Mouse (Mus musculus) ES-E14 (cell line): ENCODE data around the gene Aadacl3.

Source experiments
- CHD2 ChIP-seq: IDR thresholded peaks from 2 replicates; pipeline ENCODE4 v1.6.1; 2014; ENCODE audit warnings: mild to moderate bottlenecking, low read depth, low read length, inconsistent platforms
- HCFC1 ChIP-seq: IDR thresholded peaks from 2 replicates; pipeline ENCODE4 v1.6.1; 2012; ENCODE audit warnings: low read length, inconsistent platforms, borderline replicate concordance; ENCODE audit not compliant: insufficient read depth
- MAFK ChIP-seq: IDR thresholded peaks from 2 replicates; pipeline ENCODE4 v1.6.1; 2014; ENCODE audit warnings: mild to moderate bottlenecking, low read depth, low read length, inconsistent platforms; ENCODE audit not compliant: insufficient read depth
- ZC3H11A ChIP-seq: IDR thresholded peaks from 2 replicates; pipeline ENCODE4 v1.6.1; 2012; ENCODE audit warnings: low read depth, mild to moderate bottlenecking, inconsistent platforms, low read length, borderline replicate concordance
- ZNF384 ChIP-seq: IDR thresholded peaks from 2 replicates; pipeline ENCODE4 v1.6.1; 2012; ENCODE audit warnings: low read depth, low read length, inconsistent platforms

DNA sequence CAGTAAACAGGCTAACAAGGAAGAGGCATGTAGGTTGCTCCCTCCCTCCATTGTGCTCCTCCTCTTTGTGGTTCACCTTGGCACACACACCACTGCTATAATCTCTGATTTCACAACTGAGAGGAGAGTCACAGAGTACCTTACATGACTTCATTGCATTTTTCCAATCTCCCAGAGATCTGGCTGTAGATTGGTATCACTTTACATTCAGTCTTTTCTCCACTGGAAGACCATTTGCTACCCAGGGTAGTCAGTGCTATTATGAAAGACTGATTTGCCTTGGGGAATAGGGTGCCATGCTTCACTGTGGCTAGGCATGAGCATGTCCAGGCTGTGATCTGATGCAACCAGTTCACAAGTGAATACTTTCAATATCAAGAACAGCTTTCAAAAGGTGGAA is 29.8 kb upstream of the Aadacl3 start:
- TF ChIP-seq HCFC1: no peak
- TF ChIP-seq ZC3H11A: no peak
- TF ChIP-seq CHD2: no peak
- TF ChIP-seq ZNF384: no peak
- TF ChIP-seq MAFK: no peak
